Mouse (Mus musculus) intestine, postnatal 0 days (tissue): Measurements from ENCODE around the gene Rsph1. TPM values are rescaled to one million over a fixed set of nuclear protein-coding genes. Genes with fewer than 3 reads are reported as not detected.

Experiments used
- ATAC-seq: fragments of 200-750 bp; cut with Nextera tagmentation; 2 replicates; pipeline ENCODE4 v1.8.0; 2017; ENCODE audit warnings: mild to moderate bottlenecking, moderate TSS enrichment, moderate library complexity
- H3K27ac ChIP-seq: fragments of 300-500 bp; sonication (generic); 2 replicates; pipeline ENCODE4 v1.5.1; 2014; ENCODE audit warnings: mild to moderate bottlenecking, low read depth, low read length, moderate library complexity
- H3K27me3 ChIP-seq: fragments of 300-500 bp; sonication (generic); replicated peaks from 2 replicates; pipeline ENCODE4 v1.6.1; 2014; ENCODE audit warnings: low read length, mixed read lengths; ENCODE audit not compliant: control insufficient read depth, insufficient read depth
- H3K36me3 ChIP-seq: fragments of 300-500 bp; sonication (generic); 2 replicates; pipeline ENCODE4 v1.6.1; 2014; ENCODE audit warnings: mild to moderate bottlenecking, moderate library complexity; ENCODE audit not compliant: control insufficient read depth, insufficient read depth
- H3K4me1 ChIP-seq: fragments of 300-500 bp; sonication (generic); replicated peaks from 2 replicates; pipeline ENCODE4 v1.6.1; 2014; ENCODE audit warnings: antibody characterized with exemption, low read length, mixed read lengths; ENCODE audit not compliant: control insufficient read depth, insufficient read depth
- H3K4me2 ChIP-seq: fragments of 300-500 bp; sonication (generic); replicated peaks from 2 replicates; pipeline ENCODE4 v1.6.1; 2014; ENCODE audit warnings: low read depth, mild to moderate bottlenecking, moderate library complexity
- H3K4me3 ChIP-seq: fragments of 300-500 bp; sonication (generic); 2 replicates; pipeline ENCODE4 v1.5.1; 2014; ENCODE audit warnings: low read depth, low read length
- H3K9ac ChIP-seq: fragments of 300-500 bp; sonication (generic); 2 replicates; pipeline ENCODE4 v1.6.1; 2014; ENCODE audit warnings: mild to moderate bottlenecking, low read depth, low read length
- H3K9me3 ChIP-seq: fragments of 300-500 bp; sonication (generic); 2 replicates; pipeline ENCODE4 v1.6.1; 2016; ENCODE audit warnings: mixed run types; ENCODE audit not compliant: control insufficient read depth
- CTCF ChIP-seq: sonication (generic); IDR thresholded peaks from 2 replicates; pipeline ENCODE4 v1.5.1; 2016; ENCODE audit warnings: low read depth, mild to moderate bottlenecking, control low read depth, antibody characterized with exemption, moderate library complexity
- WGBS: fragments of 180-500 bp; shearing (Covaris S2); extraction: QIAGEN DNeasy Blood & Tissue Kit; methylation state at CpG from one replicate; pipeline ENCODE4 v1.1.7; 2014; 5-methylcytosine and 5-hydroxymethylcytosine counted together
- polyA plus RNA-seq: library from polyadenylated mRNA; unstranded; fragments of >200 nt; fragmentation: Nextera tagmentation; extraction: Ambion mirVana; gene quantifications from 2 replicates; pipeline ENCODE4 v1.2.1, GENCODE M21; 2015

The Rsph1 gene
- polyA plus RNA-seq, 1 experiment from 2014 or later: 0.66 TPM

DNA sequence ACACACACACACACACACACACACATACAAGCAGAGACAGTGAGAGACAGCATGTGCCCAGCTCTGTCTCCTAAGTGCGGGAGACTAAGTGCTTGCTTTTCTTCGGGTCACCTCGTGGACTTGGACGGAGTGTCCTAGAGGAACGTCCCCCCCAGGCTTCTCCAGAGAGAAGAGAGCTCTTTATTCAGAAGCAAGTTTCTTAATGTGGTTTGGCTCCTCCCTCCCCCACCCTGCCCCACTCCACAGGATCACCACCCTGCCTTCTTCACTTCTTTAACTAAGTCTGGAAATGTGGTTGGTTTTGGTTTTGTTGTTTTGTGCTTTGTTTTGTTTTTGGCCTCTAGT, 28.6 kb upstream of the Rsph1 start:
- no peak for ATAC-seq
- peaks cover 11% of the 10 kb centered on the region for H3K4me1 ChIP-seq
- H3K4me2 ChIP-seq: peak overlapping the region; percentile 40; the same call in 1 of the 2 replicates
- TF ChIP-seq CTCF: no peak
- WGBS: 41% methylated on average over 5 of the region's 5 CpGs
- no peak overlapping the region for H3K9ac ChIP-seq
- H3K27me3 ChIP-seq: no peaks in the 10 kb centered on the region
- peak overlapping the region; percentile 91 for H3K27ac ChIP-seq
- H3K36me3 ChIP-seq: peaks cover 5% of the 10 kb centered on the region; the same call in 1 of the 2 replicates
- H3K9me3 ChIP-seq: no peaks in the 10 kb centered on the region
- H3K4me3 ChIP-seq: no peak overlapping the region

DNA sequence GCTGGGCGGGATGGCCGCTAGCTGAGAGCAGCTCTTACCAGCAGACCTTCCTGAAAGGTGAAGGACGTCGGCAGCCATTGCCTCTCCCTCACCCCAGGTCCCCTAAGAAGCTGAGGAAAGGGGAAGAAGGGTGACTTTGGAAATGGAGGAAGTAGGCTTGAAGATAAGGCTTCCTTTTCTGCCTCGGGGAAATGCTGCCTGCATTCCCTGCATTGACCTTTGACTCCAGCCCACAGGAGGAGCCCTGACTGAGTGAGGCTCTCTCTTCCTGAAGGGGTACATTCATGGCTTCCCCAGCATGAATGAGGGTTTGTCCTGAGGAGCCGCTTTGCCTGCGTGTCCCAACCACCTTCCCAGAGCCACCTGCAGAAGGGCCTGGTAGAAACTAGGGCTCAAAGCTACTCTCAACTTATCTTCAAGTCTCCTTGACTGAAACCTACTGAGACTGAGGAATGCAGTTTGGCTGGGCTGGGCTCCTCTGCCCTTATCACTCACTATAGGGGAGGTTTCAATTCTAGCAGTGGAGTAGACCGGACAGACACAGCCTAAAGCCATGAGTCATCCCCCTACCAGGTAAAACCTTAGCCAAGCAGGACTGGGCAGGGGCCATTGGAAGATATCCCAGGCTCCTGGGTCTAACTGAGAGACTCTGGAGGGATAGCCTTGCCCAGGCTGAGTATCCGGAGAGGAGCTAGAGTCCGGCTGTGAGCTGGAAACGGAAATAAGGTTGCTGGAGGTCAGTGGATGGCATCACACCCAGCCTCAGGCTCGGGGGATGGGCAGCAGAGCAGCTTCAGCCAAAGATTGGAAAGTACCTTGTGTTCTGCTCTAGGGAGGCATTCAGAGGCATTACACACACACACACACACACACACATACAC, 28.0 kb upstream of the Rsph1 start:
- peak; percentile 81 for ATAC-seq
- Histone ChIP-seq H3K4me3 (no peak overlapping the region), H3K9ac (0 out of 2 replicates have a peak overlapping the region, but pooled peaks have one; percentile 1), H3K27me3 (no peaks in the 10 kb centered on the region), H3K27ac (peak overlapping the region; percentile 91), H3K9me3 (no peaks in the 10 kb centered on the region), H3K36me3 (peaks cover 5% of the 10 kb centered on the region; the same call in 1 of the 2 replicates), H3K4me1 (peaks cover 11% of the 10 kb centered on the region), H3K4me2 (peak overlapping the region; percentile 40)
- 0 out of 2 replicates have a peak, but pooled peaks have one; percentile 14 for TF ChIP-seq CTCF
- 23% methylated on average over 12 of the region's 12 CpGs for WGBS

DNA sequence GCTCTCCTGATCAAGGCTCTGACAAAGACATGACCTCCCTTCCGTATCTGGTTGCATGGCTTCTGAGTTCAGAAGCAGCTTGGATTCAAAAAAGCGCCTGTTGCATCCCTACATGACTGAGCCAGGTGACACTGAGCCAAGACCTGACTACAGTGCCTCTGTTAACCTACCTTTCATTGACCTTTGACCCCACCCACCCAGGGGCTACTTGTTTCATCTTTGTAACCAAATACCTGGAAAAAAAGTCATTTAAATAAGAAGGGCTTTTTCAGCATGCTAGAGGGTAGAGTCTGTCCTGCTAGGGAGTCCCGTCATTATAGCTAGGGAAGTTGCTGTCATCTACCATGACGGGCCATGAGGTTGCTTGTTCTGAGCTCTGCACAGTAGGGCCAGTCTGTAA, 26.2 kb upstream of the Rsph1 start:
- Histone ChIP-seq H3K27ac (no peak overlapping the region), H3K4me3 (no peak overlapping the region), H3K36me3 (peaks cover 5% of the 10 kb centered on the region; the same call in 1 of the 2 replicates), H3K4me1 (peaks cover 11% of the 10 kb centered on the region), H3K9ac (no peak overlapping the region), H3K27me3 (no peaks in the 10 kb centered on the region), H3K4me2 (no peak overlapping the region), H3K9me3 (no peaks in the 10 kb centered on the region)
- no peak for TF ChIP-seq CTCF
- no peak for ATAC-seq
- 85% methylated on average over 4 of the region's 4 CpGs for WGBS

DNA sequence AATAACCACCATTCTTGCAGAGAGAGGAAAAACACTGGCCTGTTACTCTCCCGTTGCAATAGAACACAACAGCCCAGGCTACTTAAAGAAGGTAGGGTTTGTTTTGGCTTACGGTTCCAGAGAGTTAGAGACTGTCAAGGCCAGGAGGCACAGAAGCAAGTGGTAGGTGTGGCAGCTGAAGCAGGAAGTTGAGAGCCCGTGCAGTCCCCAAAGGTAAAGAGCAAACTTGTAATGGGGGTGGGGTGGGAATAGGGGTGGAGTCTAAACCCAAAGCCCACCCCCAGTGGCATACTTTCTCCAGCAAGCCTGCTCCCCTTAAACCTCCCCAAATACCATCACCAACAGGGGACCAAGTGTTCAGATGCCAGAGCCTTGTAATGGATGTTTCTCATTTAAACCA, 23.6 kb upstream of the Rsph1 start:
- WGBS: 23% methylated on average over 3 of the region's 3 CpGs
- no peak overlapping the region for H3K27ac ChIP-seq
- peaks cover 5% of the 10 kb centered on the region; the same call in 1 of the 2 replicates for H3K36me3 ChIP-seq
- H3K27me3 ChIP-seq: no peaks in the 10 kb centered on the region
- H3K9ac ChIP-seq: no peak overlapping the region
- ATAC-seq: no peak
- TF ChIP-seq CTCF: no peak
- H3K4me3 ChIP-seq: no peak overlapping the region
- H3K9me3 ChIP-seq: no peaks in the 10 kb centered on the region
- H3K4me2 ChIP-seq: no peak overlapping the region
- H3K4me1 ChIP-seq: peaks cover 6% of the 10 kb centered on the region; the same call in 1 of the 2 replicates

DNA sequence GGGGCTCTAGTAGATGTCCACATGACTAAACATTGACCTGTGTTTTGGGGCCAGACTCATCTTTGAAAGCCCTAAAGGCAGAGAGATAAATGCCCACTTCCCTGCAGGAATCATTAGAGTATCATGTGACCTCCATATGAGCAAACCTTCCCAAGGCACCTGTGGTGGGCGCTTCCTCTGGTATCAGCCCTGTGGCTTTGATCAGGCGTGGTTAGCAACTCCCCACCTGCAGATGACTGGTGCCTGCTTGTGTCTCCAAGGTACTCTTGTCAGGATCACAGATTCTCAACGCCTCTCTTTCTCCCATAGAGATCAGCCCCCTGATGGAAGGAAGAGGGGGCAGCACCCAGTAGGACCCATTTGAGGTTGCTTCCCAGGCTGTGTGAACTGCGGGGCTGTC, 22.8 kb upstream of the Rsph1 start:
- Histone ChIP-seq H3K4me1 (peaks cover 6% of the 10 kb centered on the region; the same call in 1 of the 2 replicates), H3K9ac (no peak overlapping the region)
- WGBS: 66% methylated on average over 4 of the region's 4 CpGs

DNA sequence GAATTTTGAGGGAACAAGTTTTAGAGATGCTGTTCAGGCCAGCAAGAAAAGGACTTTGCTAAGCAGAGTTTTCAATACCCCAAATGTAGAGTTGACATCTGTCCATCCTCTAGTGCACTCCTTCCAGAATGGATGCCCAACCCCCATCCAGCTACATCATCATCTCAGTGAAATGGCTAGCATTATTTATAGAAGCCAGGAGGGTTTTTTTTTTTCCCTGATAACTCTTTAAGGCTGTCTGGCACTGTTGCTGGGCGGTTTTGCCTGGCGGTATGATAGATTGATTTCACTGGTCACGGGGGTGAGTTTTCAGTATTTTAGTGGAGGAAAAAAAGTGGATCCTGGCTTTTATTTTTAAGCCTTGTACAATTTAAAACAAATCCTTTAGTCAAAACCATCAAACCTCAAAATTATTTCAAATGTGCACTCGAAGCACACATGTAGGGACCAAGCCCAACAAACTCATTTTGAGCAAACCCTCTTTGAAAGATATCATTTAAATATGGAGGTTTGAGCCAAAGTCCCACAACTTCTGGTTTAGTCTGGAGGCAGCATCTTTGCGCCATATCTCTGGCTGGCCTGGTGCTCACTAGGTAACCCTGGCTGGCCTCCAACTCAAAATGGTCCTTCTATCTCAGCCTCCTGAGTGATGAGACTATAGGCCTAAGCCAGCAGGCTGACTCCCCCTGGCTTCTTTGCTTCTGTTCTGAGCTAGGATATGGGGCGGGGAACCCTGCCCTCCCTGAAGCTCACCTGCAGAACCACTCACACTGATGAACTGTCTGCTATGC, 21.4 kb upstream of the Rsph1 start:
- no peak for TF ChIP-seq CTCF

More for the DNA sequence above, 22.8 kb upstream of the Rsph1 start:
- Histone ChIP-seq H3K36me3 (peaks cover 5% of the 10 kb centered on the region; the same call in 1 of the 2 replicates), H3K27ac (no peak overlapping the region), H3K4me2 (no peak overlapping the region), H3K27me3 (no peaks in the 10 kb centered on the region), H3K4me3 (no peak overlapping the region), H3K9me3 (no peaks in the 10 kb centered on the region)
- no peak for TF ChIP-seq CTCF
- ATAC-seq: no peak

More for the DNA sequence above, 21.4 kb upstream of the Rsph1 start:
- Histone ChIP-seq H3K27ac (no peak overlapping the region), H3K27me3 (no peaks in the 10 kb centered on the region), H3K36me3 (peaks cover 5% of the 10 kb centered on the region; the same call in 1 of the 2 replicates), H3K9ac (no peak overlapping the region), H3K9me3 (no peaks in the 10 kb centered on the region), H3K4me2 (no peak overlapping the region), H3K4me1 (no peaks in the 10 kb centered on the region), H3K4me3 (no peak overlapping the region)
- 91% methylated on average over 6 of the region's 6 CpGs for WGBS
- ATAC-seq: no peak
